Mouse (Mus musculus) kidney, postnatal 4 days (tissue): Measurements from ENCODE around the gene Gpr108.

Experiments
- DNase-seq, 2 experiments: peaks; one replicate each; pipeline ENCODE4 v3.0.0; 2021; ENCODE audit warnings: mixed read lengths in 2 of 2

Gene Gpr108

GRCm38 (mm10) chr17:57201841-57202724 is 46.2 kb downstream of the Gpr108 start:
- DNase-seq = no peak

- no peak for DNase-seq
These were observed 50.0 kb downstream of the Gpr108 start for GRCm38 (mm10) chr17:57198252-57198651.

- no peak for DNase-seq
These were observed 52.8 kb downstream of the Gpr108 start for GRCm38 (mm10) chr17:57195326-57196010.

- DNase-seq = no peak
These were observed 53.5 kb downstream of the Gpr108 start for GRCm38 (mm10) chr17:57194771-57195170.

- DNase-seq = no peak
These were observed 54.2 kb downstream of the Gpr108 start, which contains the start of gene Tnfsf14 for GRCm38 (mm10) chr17:57194041-57194507. Gene Tnfsf14 (minus strand): TSS chr17:57194177.

GRCm38 (mm10) chr17:57188510-57189192 is 59.6 kb downstream of the Gpr108 start:
- DNase-seq = no peak

GRCm38 (mm10) chr17:57185641-57186040 is 62.6 kb downstream of the Gpr108 start:
- DNase-seq = no peak
